Mouse (Mus musculus): ENCODE results near the gene Zdhhc20.
A peak's percentile ranks its signal among the peaks of the same experiment; 100 is the strongest.

DNA sequence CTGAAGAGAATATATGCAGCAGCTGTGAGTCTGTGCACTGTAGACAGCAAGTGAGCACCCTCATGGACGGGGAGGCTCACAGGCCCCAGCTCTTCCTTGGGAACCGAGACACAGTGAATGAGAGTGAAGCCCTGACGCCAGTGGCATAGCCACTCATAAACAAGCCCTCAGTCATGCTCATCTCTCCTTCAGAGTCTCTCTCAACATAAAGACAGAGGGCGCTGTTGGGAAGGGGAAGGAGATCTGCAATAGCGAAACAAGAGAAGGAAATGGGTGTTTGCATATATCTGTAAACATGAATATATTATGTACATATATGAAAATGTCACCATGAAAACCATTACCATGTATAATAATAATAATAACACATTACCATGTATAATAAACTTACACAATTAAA, 81.5 kb downstream of the Zdhhc20 start:
- TF ChIP-seq POLR2A (IDR thresholded peaks at IDR 0.05; ENCODE audit: low read depth, low read length) (no peak), CTCF (IDR thresholded peaks at IDR 0.05; ENCODE audit: extremely low read depth, insufficient read depth, insufficient read length, insufficient replicate concordance) (peak; percentile 22; the same call in 1 of the 2 replicates)
